Mouse (Mus musculus): ENCODE measurements at regions not wholly inside any gene's neighbourhood (a gene's known extent, or its start where the extent isn't known, plus 50 kb on each side); places are given as distances from the start of the nearest gene placed in this dataset.

- TF ChIP-seq CTCF (IDR thresholded peaks at IDR 0.05; ENCODE audit: extremely low read depth, insufficient read depth, low read length) (no peak), POLR2A (IDR thresholded peaks at IDR 0.05; ENCODE audit: extremely low read depth, insufficient read depth, low read length) (no peak)
These were observed 108.9 kb downstream of the Vegfa start for GRCm38 (mm10) chr17:45923217-45923730.
